Mouse (Mus musculus) bone marrow macrophage, adult 2 months (primary cell): Measurements from ENCODE around the gene Wdr24.

ENCODE experiments used
- CTCF ChIP-seq: IDR thresholded peaks from 2 replicates; pipeline ENCODE4 v1.5.1; 2012; ENCODE audit warnings: low read depth, mild to moderate bottlenecking, low read length, moderate library complexity
- POLR2A ChIP-seq: IDR thresholded peaks from 2 replicates; pipeline ENCODE4 v1.6.1; 2012; ENCODE audit warnings: mild to moderate bottlenecking, low read depth, low read length, borderline replicate concordance

- no peak for TF ChIP-seq CTCF
- no peak for TF ChIP-seq POLR2A
These were observed 12.4 kb downstream of the Wdr24 start for GRCm38 (mm10) chr17:25835816-25836215.
